Mouse (Mus musculus) MEL (cell line): ENCODE results near the gene Nxph2. TPM values are rescaled to one million over a fixed set of nuclear protein-coding genes. Genes with fewer than 3 reads are reported as not detected.
"Not testable (repeated sequence)": the region's sequence is repeated elsewhere in the genome, so short reads cannot be mapped to it uniquely, and the experiment has no call there.

Experiments used
- DNase-seq: peaks from one replicate; pipeline ENCODE4 v3.0.0; 2011; ENCODE audit warnings: low read depth, low spot score
- H3K27ac ChIP-seq: 2 replicates; pipeline ENCODE4 v1.5.1; 2012; ENCODE audit warnings: low read depth, mild to moderate bottlenecking, control low read depth, low read length, moderate library complexity; ENCODE audit not compliant: control insufficient read depth
- H3K27me3 ChIP-seq, 2 experiments: fragments of 150-350 bp in 1 of 2; sonication (generic) in 1 of 2; 2 replicates each; pipeline ENCODE4 v1.6.1; 2012; ENCODE audit warnings: low read length in 2 of 2, mild to moderate bottlenecking in 2 of 2, improper control_type of control experiment in 1 of 2, moderate library complexity in 1 of 2; ENCODE audit not compliant: insufficient read depth in 2 of 2, control insufficient read depth in 1 of 2
- H3K36me3 ChIP-seq, 2 experiments: 2 replicates each; pipeline ENCODE4 v1.6.1; 2012 to 2014; ENCODE audit warnings: low read length in 2 of 2, improper control_type of control experiment in 1 of 2, inconsistent platforms in 1 of 2, mild to moderate bottlenecking in 1 of 2; ENCODE audit not compliant: insufficient read depth in 2 of 2, control insufficient read depth in 1 of 2
- H3K4me1 ChIP-seq, 2 experiments: fragments of 150-350 bp in 1 of 2; sonication (generic) in 1 of 2; 2 replicates each; pipeline ENCODE4 v1.6.1; 2012; ENCODE audit warnings: low read length in 2 of 2, improper control_type of control experiment in 1 of 2, mild to moderate bottlenecking in 1 of 2; ENCODE audit not compliant: insufficient read depth in 2 of 2, control insufficient read depth in 1 of 2
- H3K4me3 ChIP-seq, 2 experiments: fragments of 150-350 bp in 1 of 2; sonication (generic) in 1 of 2; 2 replicates each; pipeline ENCODE4 v1.5.1; 2012; ENCODE audit warnings: low read depth in 2 of 2, low read length in 2 of 2, mild to moderate bottlenecking in 2 of 2, moderate library complexity in 2 of 2, control low read depth in 1 of 2, improper control_type of control experiment in 1 of 2; ENCODE audit not compliant: control insufficient read depth in 1 of 2, insufficient read depth in 1 of 2
- H3K79me2 ChIP-seq: 2 replicates; pipeline ENCODE4 v1.6.1; 2012; ENCODE audit warnings: mild to moderate bottlenecking, low read length, moderate library complexity; ENCODE audit not compliant: control insufficient read depth, poor library complexity, insufficient read depth
- H3K9ac ChIP-seq: 2 replicates; pipeline ENCODE4 v1.6.1; 2012; ENCODE audit warnings: low read depth, mild to moderate bottlenecking, control low read depth, low read length, moderate library complexity; ENCODE audit not compliant: control insufficient read depth, poor library complexity, severe bottlenecking
- H3K9me3 ChIP-seq: fragments of 150-350 bp; sonication (generic); replicated peaks from 2 replicates; pipeline ENCODE4 v1.6.1; 2012; ENCODE audit warnings: mild to moderate bottlenecking, low read length, improper control_type of control experiment, moderate library complexity; ENCODE audit not compliant: insufficient read depth
- CTCF ChIP-seq, 3 experiments: IDR thresholded peaks in 2 of 3; conservative IDR thresholded peaks in 1 of 3; 2 replicates each; pipeline ENCODE4 v1.5.1; 2011 to 2012; ENCODE audit warnings: low read length in 3 of 3, low read depth in 2 of 3, mild to moderate bottlenecking in 2 of 3, improper control_type of control experiment in 1 of 3, inconsistent platforms in 1 of 3, mixed read lengths in 1 of 3, moderate library complexity in 1 of 3; ENCODE audit not compliant: control insufficient read depth in 1 of 3, insufficient read depth in 1 of 3, poor library complexity in 1 of 3, severe bottlenecking in 1 of 3
- E2F4 ChIP-seq: IDR thresholded peaks from 2 replicates; pipeline ENCODE4 v1.6.1; 2011; ENCODE audit warnings: low read depth, low read length, improper control_type of control experiment, borderline replicate concordance
- ELF1 ChIP-seq: IDR thresholded peaks from 2 replicates; pipeline ENCODE4 v1.6.1; 2014; ENCODE audit warnings: low read depth, mild to moderate bottlenecking, inconsistent platforms, low read length, improper control_type of control experiment, moderate library complexity
- HCFC1 ChIP-seq: IDR thresholded peaks from 2 replicates; pipeline ENCODE4 v1.6.1; 2012; ENCODE audit warnings: low read depth, mild to moderate bottlenecking, inconsistent platforms, low read length, improper control_type of control experiment, moderate library complexity
- JUND ChIP-seq: IDR thresholded peaks from 2 replicates; pipeline ENCODE4 v1.6.1; 2011; ENCODE audit warnings: low read depth, mild to moderate bottlenecking, improper control_type of control experiment, low read length
- MAFK ChIP-seq: IDR thresholded peaks from 2 replicates; pipeline ENCODE4 v1.6.1; 2011; ENCODE audit warnings: low read depth, mild to moderate bottlenecking, low read length, improper control_type of control experiment, borderline replicate concordance
- MAX ChIP-seq: IDR thresholded peaks from 2 replicates; pipeline ENCODE4 v1.6.1; 2011; ENCODE audit warnings: low read length, improper control_type of control experiment
- MXI1 ChIP-seq: IDR thresholded peaks from 2 replicates; pipeline ENCODE4 v1.6.1; 2011; ENCODE audit warnings: mild to moderate bottlenecking, low read depth, low read length, improper control_type of control experiment
- MYB ChIP-seq: IDR thresholded peaks from 2 replicates; pipeline ENCODE4 v1.6.1; 2011; ENCODE audit warnings: mild to moderate bottlenecking, low read depth, low read length, improper control_type of control experiment
- MYC ChIP-seq: IDR thresholded peaks from 2 replicates; pipeline ENCODE4 v1.6.1; 2011; ENCODE audit warnings: low read depth, mild to moderate bottlenecking, low read length, improper control_type of control experiment, moderate library complexity
- NELFE ChIP-seq: IDR thresholded peaks from 2 replicates; pipeline ENCODE4 v1.6.1; 2011; ENCODE audit warnings: low read depth, low read length, improper control_type of control experiment
- POLR2AphosphoS2 ChIP-seq: IDR thresholded peaks from 2 replicates; pipeline ENCODE4 v1.6.1; 2011; ENCODE audit warnings: low read length, improper control_type of control experiment
- POLR2AphosphoS5 ChIP-seq: IDR thresholded peaks from 2 replicates; pipeline ENCODE4 v1.6.1; 2012; ENCODE audit warnings: low read depth, borderline replicate concordance, mild to moderate bottlenecking, inconsistent platforms, low read length, moderate library complexity, mixed read lengths
- RAD21 ChIP-seq: IDR thresholded peaks from 2 replicates; pipeline ENCODE4 v1.6.1; 2011; ENCODE audit warnings: mild to moderate bottlenecking, low read depth, low read length, improper control_type of control experiment
- SIN3A ChIP-seq: IDR thresholded peaks from 2 replicates; pipeline ENCODE4 v1.6.1; 2012; ENCODE audit warnings: low read length, improper control_type of control experiment, inconsistent platforms
- SMC3 ChIP-seq: IDR thresholded peaks from 2 replicates; pipeline ENCODE4 v1.6.1; 2011; ENCODE audit warnings: low read depth, low read length, improper control_type of control experiment
- UBTF ChIP-seq: IDR thresholded peaks from 2 replicates; pipeline ENCODE4 v1.6.1; 2012; ENCODE audit warnings: low read depth, mild to moderate bottlenecking, inconsistent platforms, low read length, improper control_type of control experiment, moderate library complexity, borderline replicate concordance; ENCODE audit not compliant: insufficient read depth
- USF1 ChIP-seq: IDR thresholded peaks from 2 replicates; pipeline ENCODE4 v1.6.1; 2014; ENCODE audit warnings: low read depth, mild to moderate bottlenecking, inconsistent platforms, low read length, improper control_type of control experiment, moderate library complexity
- ZKSCAN1 ChIP-seq: IDR thresholded peaks from 2 replicates; pipeline ENCODE4 v1.6.1; 2012; ENCODE audit warnings: low read depth, mild to moderate bottlenecking, inconsistent platforms, low read length, improper control_type of control experiment, moderate library complexity
- ZNF384 ChIP-seq: IDR thresholded peaks from 2 replicates; pipeline ENCODE4 v1.6.1; 2012; ENCODE audit warnings: low read depth, mild to moderate bottlenecking, inconsistent platforms, low read length, improper control_type of control experiment
- polyA plus RNA-seq, 2 experiments: library from polyadenylated mRNA; stranded (reverse) in 1 of 2; unstranded in 1 of 2; fragments of >175 nt in 1 of 2; fragments of >200 nt in 1 of 2; gene quantifications; 2 replicates each; pipeline versions ENCODE4 v1.2.1 to v1.2.4; 2012; ENCODE audit warnings: low replicate concordance in 2 of 2, low read depth in 1 of 2; ENCODE audit not compliant: insufficient read length in 2 of 2, insufficient read depth in 1 of 2, missing spikeins in 1 of 2
- total RNA-seq: library from RNA; depleted of rRNA; stranded (reverse); fragments of 300-350 nt; gene quantifications from 2 replicates; pipeline ENCODE4 v1.2.3, GENCODE M21; 2012; rRNA removed

Gene Nxph2
- total RNA-seq (not detected in 2 replicates), polyA plus RNA-seq (not detected)

DNA sequence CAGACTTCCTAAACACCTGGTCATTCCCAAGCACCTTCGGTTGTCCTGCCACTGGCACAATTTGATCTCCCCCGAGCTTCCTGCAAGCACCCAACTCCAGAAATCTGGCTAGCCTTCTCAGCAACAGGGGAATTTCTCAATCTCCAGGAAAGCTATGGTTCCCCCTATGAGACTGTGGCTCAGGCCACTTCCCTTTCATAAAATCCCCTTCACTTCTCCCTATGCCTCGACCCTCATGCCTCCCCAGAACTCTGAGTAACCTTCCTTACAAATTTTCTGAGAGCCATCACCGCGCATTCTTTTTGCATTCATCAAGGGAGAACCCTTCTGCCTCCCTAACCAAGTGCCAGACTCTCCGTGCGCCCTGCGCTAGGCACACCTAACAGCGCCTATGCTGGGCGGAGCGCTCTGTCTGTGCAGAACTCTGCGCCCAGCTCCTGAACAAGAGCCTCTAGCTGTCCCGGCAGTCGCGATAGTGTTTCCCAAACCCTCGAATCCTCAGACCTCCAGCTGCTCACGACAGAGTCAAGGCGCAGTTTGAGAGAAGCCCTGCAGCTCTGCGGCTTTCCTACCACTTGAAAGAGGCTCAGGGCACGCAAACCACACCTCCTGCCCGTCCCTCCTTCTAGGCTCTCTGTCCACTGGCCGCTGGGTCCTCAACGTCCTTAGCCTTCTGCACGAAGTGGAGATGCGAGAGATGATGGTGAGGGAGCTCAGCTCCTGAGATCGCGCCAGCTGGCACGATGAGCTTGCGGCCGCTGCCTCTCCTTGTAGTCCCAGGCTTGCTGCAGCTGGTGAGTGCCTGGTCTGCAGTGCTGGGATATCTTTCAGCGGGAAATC is at the start of gene Nxph2:
TSS of gene Nxph2 (plus strand) at position 501 of the 840 bp plus-strand sequence.
- Histone ChIP-seq H3K27me3 (no peaks in the 10 kb centered on the region), H3K9ac (no peak within 1 kb of the TSS), H3K36me3 (no peaks in the 10 kb centered on the region), H3K4me3 (no peak within 1 kb of the TSS), H3K27ac (no peak within 1 kb of the TSS), H3K9me3 (no peaks in the 10 kb centered on the region), H3K79me2 (no peaks in the 10 kb centered on the region), H3K4me1 (no peaks in the 10 kb centered on the region)
- no peak for TF ChIP-seq UBTF
- TF ChIP-seq USF1 = no peak
- TF ChIP-seq POLR2AphosphoS2 = no peak
- TF ChIP-seq ZKSCAN1 = no peak
- DNase-seq = no peak

DNA sequence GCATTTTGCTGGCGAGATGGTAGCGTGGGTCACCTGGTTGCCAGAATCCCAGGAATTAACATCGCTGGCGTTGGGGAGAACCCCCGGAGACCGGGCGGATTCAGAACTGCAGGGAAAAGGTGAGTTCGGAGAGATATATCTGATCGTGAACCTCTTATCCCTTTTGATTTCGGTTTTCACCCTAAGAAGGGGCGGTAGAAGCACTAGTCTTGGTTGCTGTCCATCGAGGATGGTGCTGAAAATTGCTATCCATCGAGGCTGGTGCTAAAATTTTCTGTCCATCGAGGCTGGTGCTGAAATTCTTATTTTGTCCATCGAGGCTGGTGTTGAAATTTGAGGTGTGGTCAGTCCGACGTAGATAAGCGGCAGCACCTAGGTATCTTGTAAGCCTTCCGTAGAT is 30.1 kb upstream of the Nxph2 start:
- 0 out of 2 replicates have a peak, but pooled peaks have one; percentile 26 for TF ChIP-seq MXI1
- TF ChIP-seq SIN3A = peak; percentile 65
- not testable (repeated sequence) for H3K27ac ChIP-seq, H3K79me2 ChIP-seq, H3K36me3 ChIP-seq, H3K4me1 ChIP-seq, H3K4me3 ChIP-seq, H3K9ac ChIP-seq, H3K27me3 ChIP-seq, H3K9me3 ChIP-seq
- peak; percentile 57 for DNase-seq

DNA sequence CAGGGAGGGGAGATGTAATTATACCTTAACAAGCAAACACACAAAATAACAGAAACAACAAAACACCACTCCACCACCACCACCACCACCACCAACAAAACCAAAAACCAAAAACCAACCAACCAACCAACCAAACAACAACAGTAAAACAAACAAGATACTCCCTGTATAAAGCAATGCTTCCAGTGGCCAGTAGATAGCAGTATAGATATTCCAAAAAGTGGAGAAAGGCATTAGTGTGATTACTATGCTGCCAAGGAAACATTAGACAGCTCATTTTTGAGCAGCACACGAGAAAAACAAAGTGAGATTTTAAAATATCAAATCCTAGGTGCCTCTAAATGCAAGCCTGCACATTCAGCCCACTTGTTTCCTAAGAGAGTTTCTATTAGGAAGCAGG is 6.2 kb upstream of the Nxph2 start:
- no peaks in the 10 kb centered on the region for H3K79me2 ChIP-seq
- H3K4me3 ChIP-seq = no peak overlapping the region
- H3K36me3 ChIP-seq = no peaks in the 10 kb centered on the region
- DNase-seq = peak; percentile 2
- no peak overlapping the region for H3K9ac ChIP-seq
- H3K4me1 ChIP-seq = no peaks in the 10 kb centered on the region
- no peak overlapping the region for H3K27ac ChIP-seq
- no peaks in the 10 kb centered on the region for H3K9me3 ChIP-seq
- TF ChIP-seq E2F4 (no peak), POLR2AphosphoS5 (no peak), ZNF384 (no peak), MAFK (no peak), SMC3 (peak; percentile 38; the same call in 1 of the 2 replicates), MYC (no peak), MAX (no peak), ZKSCAN1 (no peak), HCFC1 (no peak), MXI1 (no peak), SIN3A (no peak), MYB (no peak), ELF1 (no peak), RAD21 (peak; percentile 48), CTCF (IDR thresholded peaks at IDR 0.05 in 2 of 3, conservative IDR thresholded peaks at IDR 0.05 in 1 of 3; ENCODE audit: control insufficient read depth in 1 of 3, insufficient read depth in 1 of 3, low read depth in 2 of 3, low read length in 3 of 3, poor library complexity in 1 of 3, severe bottlenecking in 1 of 3) (peak in 1 of 3 experiments; percentile 39; a peak in 2 of 6 replicates), NELFE (no peak), JUND (no peak), POLR2AphosphoS2 (no peak)
- H3K27me3 ChIP-seq = no peaks in the 10 kb centered on the region
